Mouse (Mus musculus) fat pad, adult 2 months (tissue): ENCODE measurements around the gene Raph1.

Source experiments
- DNase-seq: peaks from one replicate; pipeline ENCODE4 v3.0.0-alpha.2; 2011; ENCODE audit warnings: low read depth, low spot score; ENCODE audit errors: extremely low read depth

The Raph1 gene

GRCm38 (mm10) chr1:60566631-60567311 lies at the start of gene Raph1:
Gene Raph1, minus strand, starts transcription at chr1:60567104.
- no peak for DNase-seq

GRCm38 (mm10) chr1:60615703-60616102 lies 48.8 kb upstream of the Raph1 start:
- DNase-seq: no peak

GRCm38 (mm10) chr1:60614902-60615301 lies 48.0 kb upstream of the Raph1 start:
- no peak for DNase-seq

- DNase-seq: no peak
Observed at GRCm38 (mm10) chr1:60611968-60612367, 45.1 kb upstream of the Raph1 start.

GRCm38 (mm10) chr1:60610631-60611030 lies 43.7 kb upstream of the Raph1 start:
- no peak for DNase-seq

GRCm38 (mm10) chr1:60609011-60609775 lies 42.3 kb upstream of the Raph1 start:
- DNase-seq: peak; percentile 90

GRCm38 (mm10) chr1:60604481-60605021 lies 37.6 kb upstream of the Raph1 start:
- DNase-seq: no peak

GRCm38 (mm10) chr1:60600682-60601081 lies 33.8 kb upstream of the Raph1 start:
- no peak for DNase-seq

- DNase-seq: no peak
Observed at GRCm38 (mm10) chr1:60599926-60600325, 33.0 kb upstream of the Raph1 start.

- DNase-seq: peak; percentile 36
Observed at GRCm38 (mm10) chr1:60599013-60599701, 32.3 kb upstream of the Raph1 start.

GRCm38 (mm10) chr1:60596386-60597320 lies 29.7 kb upstream of the Raph1 start:
- DNase-seq: no peak

- no peak for DNase-seq
Observed at GRCm38 (mm10) chr1:60593101-60593500, 26.2 kb upstream of the Raph1 start.

- no peak for DNase-seq
Observed at GRCm38 (mm10) chr1:60588887-60589629, 22.2 kb upstream of the Raph1 start.

GRCm38 (mm10) chr1:60580990-60581389 lies 14.1 kb upstream of the Raph1 start:
- no peak for DNase-seq

GRCm38 (mm10) chr1:60579886-60580285 lies 13.0 kb upstream of the Raph1 start:
- no peak for DNase-seq

- DNase-seq: no peak
Observed at GRCm38 (mm10) chr1:60572699-60573098, 5.8 kb upstream of the Raph1 start.

GRCm38 (mm10) chr1:60569741-60570140 lies 2.8 kb upstream of the Raph1 start:
- no peak for DNase-seq

- DNase-seq: no peak
Observed at GRCm38 (mm10) chr1:60569210-60569609, 2.3 kb upstream of the Raph1 start.

GRCm38 (mm10) chr1:60567321-60567720 lies 417 bp upstream of the Raph1 start:
- no peak for DNase-seq
